Mouse (Mus musculus) ES-E14 (cell line): Measurements from ENCODE around the gene Mmel1. TPM values are rescaled to one million over a fixed set of nuclear protein-coding genes. Genes with fewer than 3 reads are reported as not detected.
A peak's percentile ranks its signal among the peaks of the same experiment; 100 is the strongest.

Source experiments
- DNase-seq: peaks from one replicate; pipeline ENCODE4 v3.0.0-alpha.2; 2013; ENCODE audit warnings: low read depth, low spot score
- H3K27ac ChIP-seq: 2 replicates; pipeline ENCODE4 v1.5.1; 2012; ENCODE audit warnings: low read depth, mild to moderate bottlenecking, low read length, moderate library complexity, mixed read lengths; ENCODE audit not compliant: poor library complexity, insufficient read depth, severe bottlenecking
- H3K36me3 ChIP-seq: 2 replicates; pipeline ENCODE4 v1.6.1; 2012; ENCODE audit warnings: mild to moderate bottlenecking, low read length, moderate library complexity, mixed read lengths; ENCODE audit not compliant: control insufficient read depth, poor library complexity, insufficient read depth, severe bottlenecking
- H3K4me1 ChIP-seq, 2 experiments: fragments of 150-350 bp in 1 of 2; sonication (generic) in 1 of 2; 2 replicates each; pipeline ENCODE4 v1.6.1; 2012; ENCODE audit warnings: low read length in 2 of 2, mild to moderate bottlenecking in 1 of 2, mixed read lengths in 1 of 2; ENCODE audit not compliant: control insufficient read depth in 2 of 2, insufficient read depth in 2 of 2, poor library complexity in 1 of 2
- H3K4me3 ChIP-seq, 2 experiments: fragments of 150-350 bp in 1 of 2; sonication (generic) in 1 of 2; 2 replicates each; pipeline ENCODE4 v1.5.1; 2012; ENCODE audit warnings: low read length in 2 of 2, low read depth in 1 of 2, mild to moderate bottlenecking in 1 of 2, mixed read lengths in 1 of 2; ENCODE audit not compliant: insufficient read depth in 1 of 2, poor library complexity in 1 of 2, severe bottlenecking in 1 of 2
- H3K9ac ChIP-seq: 2 replicates; pipeline ENCODE4 v1.6.1; 2012; ENCODE audit warnings: low read depth, mild to moderate bottlenecking, low read length, mixed read lengths; ENCODE audit not compliant: poor library complexity, insufficient read depth, severe bottlenecking
- H3K9me3 ChIP-seq: fragments of 150-350 bp; sonication (generic); 2 replicates; pipeline ENCODE4 v1.6.1; 2012; ENCODE audit warnings: low read depth, mild to moderate bottlenecking, low read length; ENCODE audit not compliant: control insufficient read depth, insufficient read depth
- CHD2 ChIP-seq: IDR thresholded peaks from 2 replicates; pipeline ENCODE4 v1.6.1; 2014; ENCODE audit warnings: mild to moderate bottlenecking, low read depth, low read length, inconsistent platforms
- HCFC1 ChIP-seq: IDR thresholded peaks from 2 replicates; pipeline ENCODE4 v1.6.1; 2012; ENCODE audit warnings: low read length, inconsistent platforms, borderline replicate concordance; ENCODE audit not compliant: insufficient read depth
- MAFK ChIP-seq: IDR thresholded peaks from 2 replicates; pipeline ENCODE4 v1.6.1; 2014; ENCODE audit warnings: mild to moderate bottlenecking, low read depth, low read length, inconsistent platforms; ENCODE audit not compliant: insufficient read depth
- ZC3H11A ChIP-seq: IDR thresholded peaks from 2 replicates; pipeline ENCODE4 v1.6.1; 2012; ENCODE audit warnings: low read depth, mild to moderate bottlenecking, inconsistent platforms, low read length, borderline replicate concordance
- ZNF384 ChIP-seq: IDR thresholded peaks from 2 replicates; pipeline ENCODE4 v1.6.1; 2012; ENCODE audit warnings: low read depth, low read length, inconsistent platforms
- in situ Hi-C, 2 experiments: fragments of 600-800 bp; cut with MboI; formaldehyde crosslinking; loops; one replicate each; pipeline ENCODE4 v1.15.1; 2025; ENCODE audit warnings: low sequenced_read_pairs in 2 of 2, inconsistent platforms in 1 of 2; ENCODE audit not compliant: unreplicated experiment in 2 of 2
- total RNA-seq: library from RNA; depleted of rRNA; stranded (reverse); fragments of 300-350 nt; gene quantifications from 2 replicates; pipeline ENCODE4 v1.2.3, GENCODE M21; 2012

Gene Mmel1
- total RNA-seq, 1 experiment, result 2.4 TPM

- DNase-seq, result no peak
- Histone ChIP-seq H3K9ac (no peak overlapping the region), H3K4me1 (no peaks in the 10 kb centered on the region), H3K27ac (no peak overlapping the region), H3K9me3 (no peaks in the 10 kb centered on the region), H3K36me3 (no peaks in the 10 kb centered on the region), H3K4me3 (no peak overlapping the region)
- no peak for TF ChIP-seq HCFC1
- in situ Hi-C loops, result no loop called here
Measured at GRCm38 (mm10) chr4:154831915-154832573, 37.3 kb upstream of the Mmel1 start.

- no peak overlapping the region for H3K9ac ChIP-seq
- TF ChIP-seq MAFK (no peak), CHD2 (no peak), HCFC1 (no peak), ZNF384 (no peak), ZC3H11A (no peak)
- no peaks in the 10 kb centered on the region for H3K36me3 ChIP-seq
- H3K4me1 ChIP-seq, result peaks cover 0 to 14% of the 10 kb centered on the region in 2 experiments; a peak in 2 of 4 replicates
- in situ Hi-C loops, result no loop called here
- no peaks in the 10 kb centered on the region for H3K9me3 ChIP-seq
- H3K27ac ChIP-seq, result no peak overlapping the region
- no peak for DNase-seq
- H3K4me3 ChIP-seq, result no peak overlapping the region
Measured at GRCm38 (mm10) chr4:154836183-154836915, 33.0 kb upstream of the Mmel1 start.

- Histone ChIP-seq H3K36me3 (no peaks in the 10 kb centered on the region), H3K27ac (no peak within 1 kb of the TSS), H3K9me3 (no peaks in the 10 kb centered on the region), H3K4me3 (no peak within 1 kb of the TSS), H3K9ac (no peak within 1 kb of the TSS), H3K4me1 (peaks cover 0 to 14% of the 10 kb centered on the region in 2 experiments; a peak in 2 of 4 replicates)
- in situ Hi-C loops, result no loop called here
- peak; percentile 70 for DNase-seq
- 0 out of 2 replicates have a peak, but pooled peaks have one; percentile 26 for TF ChIP-seq ZC3H11A
- no peak for TF ChIP-seq MAFK
Measured at GRCm38 (mm10) chr4:154837170-154837569, 32.2 kb upstream of the Mmel1 start, which contains the start of gene Ttc34. Gene Ttc34 (plus strand): TSS chr4:154837459.

GRCm38 (mm10) chr4:154838741-154839140, 30.6 kb upstream of the Mmel1 start:
- in situ Hi-C loops, result no loop called here
- Histone ChIP-seq H3K27ac (no peak overlapping the region), H3K9me3 (no peaks in the 10 kb centered on the region), H3K9ac (no peak overlapping the region), H3K36me3 (no peaks in the 10 kb centered on the region), H3K4me3 (no peak overlapping the region), H3K4me1 (peaks cover 0 to 14% of the 10 kb centered on the region in 2 experiments; a peak in 2 of 4 replicates)
- no peak for DNase-seq
- no peak for TF ChIP-seq HCFC1

DNA sequence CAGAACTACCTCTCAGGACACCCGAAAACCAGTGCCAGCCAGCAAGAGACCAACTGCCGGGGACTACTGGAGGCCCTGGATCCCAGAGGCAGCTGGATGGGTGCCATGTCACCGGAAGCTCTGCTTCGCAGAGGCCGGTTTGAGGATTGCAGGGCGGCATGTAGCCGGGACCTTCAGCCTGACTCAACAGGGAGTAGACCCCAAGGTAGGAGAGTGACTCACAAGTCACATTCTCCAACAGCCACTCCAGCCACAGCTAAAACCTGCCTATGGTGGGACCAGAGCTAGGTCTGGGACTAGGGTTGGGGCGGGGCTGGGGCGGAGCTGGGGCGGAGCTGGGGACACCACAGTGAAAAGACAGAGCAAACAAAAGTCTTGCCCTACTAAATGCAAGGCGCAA, 30.0 kb upstream of the Mmel1 start:
- Histone ChIP-seq H3K9ac (no peak overlapping the region), H3K36me3 (no peaks in the 10 kb centered on the region), H3K4me1 (peaks cover 0 to 14% of the 10 kb centered on the region in 2 experiments; a peak in 2 of 4 replicates), H3K4me3 (0 out of 4 replicates have a peak overlapping the region, but pooled peaks of 1 of the 2 experiments have one; percentile 33), H3K9me3 (no peaks in the 10 kb centered on the region), H3K27ac (no peak overlapping the region)
- TF ChIP-seq ZC3H11A (no peak), ZNF384 (no peak), MAFK (no peak), HCFC1 (no peak), CHD2 (no peak)
- in situ Hi-C loops, result no loop called here
- no peak for DNase-seq
